16 mouse cellular contexts compared by ENCODE assay signal in the genomic region with DNA sequence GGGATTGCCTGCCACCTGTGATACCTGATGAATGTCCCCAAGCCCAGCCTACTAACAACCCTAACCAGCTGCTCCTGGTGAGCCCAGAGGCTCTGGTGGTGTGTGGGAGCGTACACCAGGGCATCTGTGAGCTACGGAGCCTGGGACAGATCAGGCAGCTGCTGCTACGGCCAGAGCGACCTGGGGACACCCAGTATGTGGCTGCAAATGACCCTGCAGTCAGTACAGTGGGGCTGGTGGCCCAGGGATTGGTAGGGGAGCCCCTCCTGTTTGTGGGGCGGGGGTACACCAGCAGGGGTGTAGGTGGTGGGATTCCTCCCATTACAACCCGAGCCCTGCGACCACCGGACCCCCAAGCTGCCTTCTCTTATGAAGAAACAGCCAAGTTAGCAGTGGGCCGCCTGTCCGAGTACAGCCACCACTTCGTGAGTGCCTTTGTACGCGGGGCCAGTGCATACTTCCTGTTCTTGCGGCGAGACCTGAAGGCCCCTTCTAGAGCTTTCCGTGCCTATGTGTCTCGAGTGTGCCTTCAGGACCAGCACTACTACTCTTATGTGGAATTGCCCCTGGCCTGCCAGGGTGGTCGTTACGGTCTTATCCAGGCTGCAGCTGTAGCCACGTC. TPM values are rescaled to one million over a fixed set of nuclear protein-coding genes. Genes with fewer than 3 reads are reported as not detected.
DNase-seq lines count a peak whose midpoint lies in the region; ATAC-seq lines count a peak whose summit lies in the region.
"Had no signal": no experiment of that assay in that cellular context is flagged by ENCODE, and none has a peak within 500 bp of the region (broad histone marks: within the 10 kb centered on the region; RNA-seq: fewer than 3 reads in every experiment).

No protein-coding gene starts in this region.

- H3K4me3 ChIP-seq in intestine, embryonic 16.5 days (ENCODE audit: low read length) = no peak overlapping the region
- H3K4me3 ChIP-seq in intestine, embryonic 15.5 days (replicated peaks) = no peak overlapping the region
- H3K4me3 ChIP-seq in midbrain, embryonic 13.5 days (replicated peaks) = no peak overlapping the region
- H3K4me3 ChIP-seq in midbrain, embryonic 15.5 days = no peak overlapping the region
- H3K4me3 ChIP-seq in embryonic facial prominence, embryonic 14.5 days (ENCODE audit: low read depth, low read length) = no peak overlapping the region
- H3K4me3 ChIP-seq: embryonic facial prominence, embryonic 12.5 days; lung, embryonic 15.5 days had no signal

- no peaks in the 10 kb centered on the region for H3K9me3 ChIP-seq in intestine, embryonic 16.5 days (ENCODE audit: control insufficient read depth, low read length)
- no peaks in the 10 kb centered on the region for H3K9me3 ChIP-seq in intestine, embryonic 15.5 days
- H3K9me3 ChIP-seq in midbrain, embryonic 13.5 days = no peaks in the 10 kb centered on the region
- no peaks in the 10 kb centered on the region for H3K9me3 ChIP-seq in midbrain, embryonic 15.5 days
- H3K9me3 ChIP-seq in embryonic facial prominence, embryonic 14.5 days (ENCODE audit: control insufficient read depth, low read length) = no peaks in the 10 kb centered on the region
- H3K9me3 ChIP-seq: embryonic facial prominence, embryonic 12.5 days; lung, embryonic 15.5 days had no signal

- H3K36me3 ChIP-seq in intestine, embryonic 16.5 days (ENCODE audit: control insufficient read depth, insufficient read depth, low read length) = no peaks in the 10 kb centered on the region
- H3K36me3 ChIP-seq in intestine, embryonic 15.5 days = 0 out of 2 replicates have a peak, but pooled peaks cover 2% of the 10 kb centered on the region
- H3K36me3 ChIP-seq in midbrain, embryonic 13.5 days = peaks cover 68% of the 10 kb centered on the region
- peaks cover 17% of the 10 kb centered on the region for H3K36me3 ChIP-seq in midbrain, embryonic 15.5 days (replicated peaks)
- H3K36me3 ChIP-seq in embryonic facial prominence, embryonic 14.5 days (ENCODE audit: control insufficient read depth, insufficient read depth, low read length) = peaks cover 47% of the 10 kb centered on the region

- WGBS in intestine, embryonic 16.5 days = 86% methylated on average over 20 of the region's 20 CpGs
- WGBS in intestine, embryonic 15.5 days = 89% methylated on average over 20 of the region's 20 CpGs
- 93% methylated on average over 20 of the region's 20 CpGs for WGBS in midbrain, embryonic 13.5 days
- 91% methylated on average over 20 of the region's 20 CpGs for WGBS in midbrain, embryonic 15.5 days
- WGBS in embryonic facial prominence, embryonic 14.5 days = 90% methylated on average over 19 of the region's 20 CpGs

- no peak overlapping the region for H3K27ac ChIP-seq in intestine, embryonic 16.5 days (ENCODE audit: low read length)
- no peak overlapping the region for H3K27ac ChIP-seq in intestine, embryonic 15.5 days
- H3K27ac ChIP-seq in midbrain, embryonic 13.5 days = no peak overlapping the region
- no peak overlapping the region for H3K27ac ChIP-seq in midbrain, embryonic 15.5 days
- no peak overlapping the region for H3K27ac ChIP-seq in embryonic facial prominence, embryonic 14.5 days (replicated peaks; ENCODE audit: low read depth, low read length)
- H3K27ac ChIP-seq: embryonic facial prominence, embryonic 12.5 days had no signal

- no peak overlapping the region for H3K4me2 ChIP-seq in intestine, embryonic 16.5 days (ENCODE audit: low read depth, low read length)
- no peak overlapping the region for H3K4me2 ChIP-seq in intestine, embryonic 15.5 days (replicated peaks)
- H3K4me2 ChIP-seq in midbrain, embryonic 13.5 days (replicated peaks) = 0 out of 2 replicates have a peak overlapping the region, but pooled peaks have one; percentile 3
- H3K4me2 ChIP-seq in midbrain, embryonic 15.5 days = no peak overlapping the region
- no peak overlapping the region for H3K4me2 ChIP-seq in embryonic facial prominence, embryonic 14.5 days (ENCODE audit: low read depth, low read length)
- H3K4me2 ChIP-seq: embryonic facial prominence, embryonic 12.5 days; lung, embryonic 15.5 days had no signal

- peak overlapping the region; percentile 14; the same call in 1 of the 2 replicates for H3K9ac ChIP-seq in intestine, embryonic 16.5 days (ENCODE audit: low read depth, low read length)
- H3K9ac ChIP-seq in intestine, embryonic 15.5 days = no peak overlapping the region
- 0 out of 2 replicates have a peak overlapping the region, but pooled peaks have one; percentile 20 for H3K9ac ChIP-seq in midbrain, embryonic 13.5 days (replicated peaks)
- no peak overlapping the region for H3K9ac ChIP-seq in midbrain, embryonic 15.5 days
- H3K9ac ChIP-seq in embryonic facial prominence, embryonic 14.5 days (ENCODE audit: low read depth, low read length) = 0 out of 2 replicates have a peak overlapping the region, but pooled peaks have one; percentile 5
- H3K9ac ChIP-seq: embryonic facial prominence, embryonic 12.5 days; lung, embryonic 15.5 days had no signal

- no peaks in the 10 kb centered on the region for H3K27me3 ChIP-seq in intestine, embryonic 16.5 days (replicated peaks; ENCODE audit: control insufficient read depth, insufficient read depth, low read length)
- no peaks in the 10 kb centered on the region for H3K27me3 ChIP-seq in intestine, embryonic 15.5 days (replicated peaks)
- H3K27me3 ChIP-seq in midbrain, embryonic 13.5 days = no peaks in the 10 kb centered on the region
- no peaks in the 10 kb centered on the region for H3K27me3 ChIP-seq in midbrain, embryonic 15.5 days (replicated peaks)
- no peaks in the 10 kb centered on the region for H3K27me3 ChIP-seq in embryonic facial prominence, embryonic 14.5 days (replicated peaks; ENCODE audit: control insufficient read depth, insufficient read depth, low read length)
- H3K27me3 ChIP-seq: embryonic facial prominence, embryonic 12.5 days; lung, embryonic 15.5 days had no signal

- no peak for ATAC-seq in intestine, embryonic 16.5 days
- no peak for ATAC-seq in intestine, embryonic 15.5 days
- ATAC-seq in midbrain, embryonic 13.5 days = no peak
- no peak for ATAC-seq in midbrain, embryonic 15.5 days (replicated peaks)
- no peak for ATAC-seq in embryonic facial prominence, embryonic 14.5 days (ENCODE audit: low read depth)
- ATAC-seq: forebrain, embryonic 16.5 days; midbrain, embryonic 16.5 days had no signal

- DNase-seq in adrenal gland, postnatal 25 days = peak; percentile 14
- DNase-seq in adrenal gland, postnatal 36 days = no peak
- no peak for DNase-seq in embryonic facial prominence, embryonic 14.5 days (ENCODE audit: low spot score)
- DNase-seq in left cerebral cortex, adult 18-20 months (ENCODE audit: low spot score in 2 of 2) = no peak
- DNase-seq: adrenal gland, adult 8-10 months; cerebellum, adult 18-20 months; kidney, postnatal 14 days; right cerebral cortex, postnatal 25 days had no signal

- peaks cover 38% of the 10 kb centered on the region for H3K4me1 ChIP-seq in intestine, embryonic 16.5 days (ENCODE audit: control insufficient read depth, insufficient read depth, low read length)
- peaks cover 45% of the 10 kb centered on the region for H3K4me1 ChIP-seq in intestine, embryonic 15.5 days (replicated peaks)
- H3K4me1 ChIP-seq in midbrain, embryonic 13.5 days (replicated peaks) = peaks cover 53% of the 10 kb centered on the region
- peaks cover 44% of the 10 kb centered on the region for H3K4me1 ChIP-seq in midbrain, embryonic 15.5 days
- H3K4me1 ChIP-seq in embryonic facial prominence, embryonic 14.5 days (ENCODE audit: control insufficient read depth, insufficient read depth, low read length) = peaks cover 30% of the 10 kb centered on the region

RNA-seq across cellular contexts. Expression of a gene that starts 5.2 kb away (rescaled TPM):
- 122 and 223 TPM in 2 replicates for total RNA-seq in adrenal gland, postnatal 25 days (2021)
- total RNA-seq in adrenal gland, postnatal 36 days (2021) = 100 to 1,000 TPM in 1 of 2 experiments, 10 to 100 TPM in 1; 82.7 to 123 TPM
- 4.7 and 5.2 TPM in 2 replicates for polyA plus RNA-seq in intestine, embryonic 16.5 days (2015; fragmentation: Nextera tagmentation; extraction: Ambion mirVana)
- polyA plus RNA-seq in intestine, embryonic 15.5 days (2015; fragmentation: Nextera tagmentation; extraction: Ambion mirVana) = 7.1 TPM in 2 replicates
- polyA plus RNA-seq in midbrain, embryonic 13.5 days (2015; fragmentation: Nextera tagmentation; extraction: Ambion mirVana) = 28.2 and 33.3 TPM in 2 replicates
- polyA plus RNA-seq in midbrain, embryonic 15.5 days (2015; fragmentation: Nextera tagmentation; extraction: Ambion mirVana) = 25.5 and 27.3 TPM in 2 replicates
- polyA plus RNA-seq in embryonic facial prominence, embryonic 14.5 days (2014; fragmentation: Nextera tagmentation; extraction: Ambion mirVana) = 9.1 and 9.7 TPM in 2 replicates
- 10 to 100 TPM; 57.1 to 58.4 TPM for total RNA-seq in left cerebral cortex, adult 18-20 months (2021)

RNA-seq across cellular contexts. Expression of a gene that starts 18.0 kb away (rescaled TPM):
- 370 and 418 TPM in 2 replicates for total RNA-seq in adrenal gland, postnatal 25 days (2021)
- total RNA-seq in adrenal gland, postnatal 36 days (2021) = 100 to 1,000 TPM; 384 to 426 TPM
- polyA plus RNA-seq in intestine, embryonic 16.5 days (2015; fragmentation: Nextera tagmentation; extraction: Ambion mirVana) = 597 and 612 TPM in 2 replicates
- 619 and 707 TPM in 2 replicates for polyA plus RNA-seq in intestine, embryonic 15.5 days (2015; fragmentation: Nextera tagmentation; extraction: Ambion mirVana)
- 724 and 757 TPM in 2 replicates for polyA plus RNA-seq in midbrain, embryonic 13.5 days (2015; fragmentation: Nextera tagmentation; extraction: Ambion mirVana)
- polyA plus RNA-seq in midbrain, embryonic 15.5 days (2015; fragmentation: Nextera tagmentation; extraction: Ambion mirVana) = 607 and 639 TPM in 2 replicates
- polyA plus RNA-seq in embryonic facial prominence, embryonic 14.5 days (2014; fragmentation: Nextera tagmentation; extraction: Ambion mirVana) = 612 and 655 TPM in 2 replicates
- total RNA-seq in left cerebral cortex, adult 18-20 months (2021) = 100 to 1,000 TPM; 308 to 319 TPM

RNA-seq across cellular contexts. Expression of a gene that starts 18.1 kb away (rescaled TPM):
- total RNA-seq in adrenal gland, postnatal 25 days (2021) = 15.7 and 21.0 TPM in 2 replicates
- 10 to 100 TPM; 15.6 to 20.1 TPM for total RNA-seq in adrenal gland, postnatal 36 days (2021)
- 20.0 and 20.2 TPM in 2 replicates for polyA plus RNA-seq in intestine, embryonic 16.5 days (2015; fragmentation: Nextera tagmentation; extraction: Ambion mirVana)
- 16.1 and 17.2 TPM in 2 replicates for polyA plus RNA-seq in intestine, embryonic 15.5 days (2015; fragmentation: Nextera tagmentation; extraction: Ambion mirVana)
- polyA plus RNA-seq in midbrain, embryonic 13.5 days (2015; fragmentation: Nextera tagmentation; extraction: Ambion mirVana) = 12.8 and 14.6 TPM in 2 replicates
- polyA plus RNA-seq in midbrain, embryonic 15.5 days (2015; fragmentation: Nextera tagmentation; extraction: Ambion mirVana) = 14.3 and 16.8 TPM in 2 replicates
- 11.4 and 11.6 TPM in 2 replicates for polyA plus RNA-seq in embryonic facial prominence, embryonic 14.5 days (2014; fragmentation: Nextera tagmentation; extraction: Ambion mirVana)
- total RNA-seq in left cerebral cortex, adult 18-20 months (2021) = 1 to 10 TPM; 8.1 to 8.7 TPM

RNA-seq across cellular contexts. Expression of a gene that starts 26.5 kb away (rescaled TPM):
- total RNA-seq in adrenal gland, postnatal 25 days (2021) = 18.1 and 20.5 TPM in 2 replicates
- 10 to 100 TPM; 16.3 to 18.3 TPM for total RNA-seq in adrenal gland, postnatal 36 days (2021)
- polyA plus RNA-seq in intestine, embryonic 16.5 days (2015; fragmentation: Nextera tagmentation; extraction: Ambion mirVana) = 18.4 and 21.5 TPM in 2 replicates
- 21.3 and 22.4 TPM in 2 replicates for polyA plus RNA-seq in intestine, embryonic 15.5 days (2015; fragmentation: Nextera tagmentation; extraction: Ambion mirVana)
- 31.0 and 31.7 TPM in 2 replicates for polyA plus RNA-seq in midbrain, embryonic 13.5 days (2015; fragmentation: Nextera tagmentation; extraction: Ambion mirVana)
- polyA plus RNA-seq in midbrain, embryonic 15.5 days (2015; fragmentation: Nextera tagmentation; extraction: Ambion mirVana) = 35.2 and 35.6 TPM in 2 replicates
- polyA plus RNA-seq in embryonic facial prominence, embryonic 14.5 days (2014; fragmentation: Nextera tagmentation; extraction: Ambion mirVana) = 19.5 and 25.0 TPM in 2 replicates
- 10 to 100 TPM; 25.3 to 29.7 TPM for total RNA-seq in left cerebral cortex, adult 18-20 months (2021)

RNA-seq across cellular contexts. Expression of a gene that starts 40.9 kb away (rescaled TPM):
- total RNA-seq in adrenal gland, postnatal 25 days (2021) = 18.8 and 23.3 TPM in 2 replicates
- total RNA-seq in adrenal gland, postnatal 36 days (2021) = 10 to 100 TPM; 19.7 to 23.4 TPM
- polyA plus RNA-seq in intestine, embryonic 16.5 days (2015; fragmentation: Nextera tagmentation; extraction: Ambion mirVana) = 13.0 and 14.4 TPM in 2 replicates
- 12.5 and 13.4 TPM in 2 replicates for polyA plus RNA-seq in intestine, embryonic 15.5 days (2015; fragmentation: Nextera tagmentation; extraction: Ambion mirVana)
- 13.6 and 14.5 TPM in 2 replicates for polyA plus RNA-seq in midbrain, embryonic 13.5 days (2015; fragmentation: Nextera tagmentation; extraction: Ambion mirVana)
- polyA plus RNA-seq in midbrain, embryonic 15.5 days (2015; fragmentation: Nextera tagmentation; extraction: Ambion mirVana) = 18.0 TPM in 2 replicates
- 15.5 and 17.6 TPM in 2 replicates for polyA plus RNA-seq in embryonic facial prominence, embryonic 14.5 days (2014; fragmentation: Nextera tagmentation; extraction: Ambion mirVana)
- total RNA-seq in left cerebral cortex, adult 18-20 months (2021) = 10 to 100 TPM; 13.4 to 13.7 TPM

Comparison
In these comparisons a context has a peak if more than half of its experiments do, and no peak if none do; other contexts are left out.
1. H3K9ac ChIP-seq: peak in intestine, embryonic 16.5 days (single experiment), midbrain, embryonic 13.5 days (single experiment) and embryonic facial prominence, embryonic 14.5 days (single experiment); none in intestine, embryonic 15.5 days (single experiment) and midbrain, embryonic 15.5 days (single experiment).